Mouse (Mus musculus): ENCODE results near the gene Ssna1.

- TF ChIP-seq POLR2A (IDR thresholded peaks at IDR 0.05; ENCODE audit: low read depth, low read length) (no peak), CTCF (IDR thresholded peaks at IDR 0.05; ENCODE audit: extremely low read depth, insufficient read depth, insufficient read length, insufficient replicate concordance) (no peak)
Observed at GRCm38 (mm10) chr2:25286314-25286713, 14.1 kb upstream of the Ssna1 start.
